Mouse (Mus musculus): ENCODE measurements at regions not wholly inside any gene's neighbourhood (a gene's known extent, or its start where the extent isn't known, plus 50 kb on each side); places are given as distances from the start of the nearest gene placed in this dataset.
A peak's percentile ranks its signal among the peaks of the same experiment; 100 is the strongest.

DNA sequence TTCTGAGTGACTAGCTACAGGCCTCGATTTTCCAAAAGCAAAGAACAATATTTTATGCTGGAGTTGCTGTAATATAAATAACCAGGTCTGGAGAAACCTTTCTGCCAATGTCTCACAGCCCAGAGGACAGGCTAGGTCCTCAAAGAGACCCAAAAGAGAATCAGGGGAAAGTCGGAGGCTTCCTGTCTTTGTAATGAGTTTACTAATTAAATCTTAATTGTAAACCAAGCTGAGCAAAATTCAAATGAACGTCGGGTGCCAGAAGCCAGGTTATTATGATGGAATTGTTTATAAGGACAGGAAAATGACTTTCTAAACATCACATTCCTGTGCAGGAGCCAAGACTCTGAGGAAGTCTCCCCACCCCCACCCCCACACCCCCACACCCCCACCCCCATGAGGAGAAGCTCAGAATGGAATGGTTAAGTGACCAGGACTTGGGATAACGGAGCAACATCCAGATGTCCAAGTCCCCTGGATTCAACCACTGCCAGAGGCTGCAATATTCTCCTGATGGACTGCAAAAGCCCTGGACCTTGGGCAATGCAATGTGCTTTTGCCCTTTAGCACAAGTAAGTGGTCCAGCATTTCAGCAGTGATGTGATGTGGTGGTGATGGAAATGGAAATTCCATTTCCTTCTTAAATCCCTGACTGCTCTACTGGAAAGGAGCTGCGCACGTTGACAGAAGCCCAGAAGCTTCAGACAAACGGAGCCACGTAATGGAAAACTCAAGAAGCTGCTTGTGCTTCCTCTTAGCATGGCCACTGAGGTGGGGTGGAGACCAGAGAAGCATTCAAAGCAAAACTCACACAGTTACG is 333.1 kb upstream of the 4930412O13Rik start:
- WGBS = 70% methylated on average over 10 of the region's 10 CpGs
- Histone ChIP-seq H3K9me3 (ENCODE audit: low read length) (no peaks in the 10 kb centered on the region), H3K27me3 (ENCODE audit: insufficient read depth, low read length) (no peaks in the 10 kb centered on the region), H3K27ac (ENCODE audit: low read depth, low read length) (no peak overlapping the region), H3K36me3 (ENCODE audit: insufficient read depth) (no peaks in the 10 kb centered on the region), H3K4me1 (ENCODE audit: insufficient read depth) (no peaks in the 10 kb centered on the region), H3K4me2 (ENCODE audit: low read depth) (no peak overlapping the region), H3K4me3 (ENCODE audit: low read depth, low read length) (no peak overlapping the region), H3K9ac (no peak overlapping the region)
- TF ChIP-seq CTCF (IDR thresholded peaks at IDR 0.05; ENCODE audit: low read depth) = no peak
- no peak for ATAC-seq
- no peak for DNase-seq

DNA sequence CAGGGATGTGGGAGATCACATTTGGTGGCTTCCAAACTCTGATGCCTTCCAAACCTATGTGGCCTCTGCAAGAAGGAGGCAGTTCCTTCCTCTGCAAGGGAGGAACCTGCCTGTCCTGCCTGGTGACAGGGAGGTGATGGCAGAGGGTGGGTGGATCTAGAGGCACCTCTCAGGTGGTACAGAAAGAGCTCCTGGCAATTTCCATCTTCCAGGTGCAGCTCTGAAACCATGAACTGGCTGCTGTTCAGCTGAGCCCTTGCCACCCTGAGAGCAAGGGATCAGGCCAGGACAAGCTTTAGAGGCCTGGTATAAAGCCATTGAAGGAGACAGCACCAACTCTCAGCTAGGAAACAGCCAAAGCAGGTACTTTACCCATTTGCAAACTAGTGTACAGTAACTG is 327.7 kb upstream of the 4930412O13Rik start:
- DNase-seq (no peak), ATAC-seq (no peak)
- H3K36me3 ChIP-seq (ENCODE audit: insufficient read depth) = no peaks in the 10 kb centered on the region
- H3K27ac ChIP-seq (ENCODE audit: low read depth, low read length) = no peak overlapping the region
- no peak for TF ChIP-seq CTCF (IDR thresholded peaks at IDR 0.05; ENCODE audit: low read depth)
- no peak overlapping the region for H3K4me3 ChIP-seq (ENCODE audit: low read depth, low read length)
- no peaks in the 10 kb centered on the region for H3K4me1 ChIP-seq (ENCODE audit: insufficient read depth)
- no peaks in the 10 kb centered on the region for H3K27me3 ChIP-seq (ENCODE audit: insufficient read depth, low read length)
- no peak overlapping the region for H3K9ac ChIP-seq
- H3K4me2 ChIP-seq (ENCODE audit: low read depth) = no peak overlapping the region
- H3K9me3 ChIP-seq (ENCODE audit: low read length) = no peaks in the 10 kb centered on the region

DNA sequence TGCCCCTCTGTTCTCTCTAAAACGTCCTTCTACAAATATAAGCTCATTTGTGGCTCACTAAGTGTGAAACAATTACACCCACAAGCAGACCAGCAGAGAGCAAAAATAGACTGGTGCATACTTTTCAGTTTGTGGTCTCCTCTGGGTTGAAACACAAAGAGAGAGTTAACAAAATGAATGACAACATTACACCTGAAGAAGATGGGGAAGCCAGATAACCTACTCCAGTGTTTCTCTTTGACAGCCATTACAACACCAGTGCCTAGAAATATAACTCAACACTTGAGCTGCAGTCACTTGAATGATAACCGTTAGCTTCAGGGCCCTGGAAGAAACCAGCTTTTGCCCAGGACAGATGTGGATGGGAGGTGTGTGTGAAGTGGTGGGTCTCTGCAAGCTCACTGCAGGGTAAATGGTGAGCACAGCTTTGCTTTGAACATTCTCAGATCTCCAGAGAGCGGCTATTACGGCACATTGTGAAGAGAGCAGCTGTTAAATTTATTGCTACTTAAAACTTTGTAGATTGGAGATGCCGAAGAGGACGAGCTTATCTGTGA is 316.5 kb upstream of the 4930412O13Rik start:
- ATAC-seq = no peak
- Histone ChIP-seq H3K4me1 (ENCODE audit: insufficient read depth) (no peaks in the 10 kb centered on the region), H3K9me3 (ENCODE audit: low read length) (no peaks in the 10 kb centered on the region), H3K27me3 (ENCODE audit: insufficient read depth, low read length) (no peaks in the 10 kb centered on the region), H3K27ac (ENCODE audit: low read depth, low read length) (no peak overlapping the region), H3K9ac (no peak overlapping the region), H3K4me3 (ENCODE audit: low read depth, low read length) (no peak overlapping the region), H3K36me3 (ENCODE audit: insufficient read depth) (no peaks in the 10 kb centered on the region), H3K4me2 (ENCODE audit: low read depth) (no peak overlapping the region)
- no peak for TF ChIP-seq CTCF (IDR thresholded peaks at IDR 0.05; ENCODE audit: low read depth)
- DNase-seq = no peak
- WGBS = 58% methylated on average over 6 of the region's 6 CpGs

DNA sequence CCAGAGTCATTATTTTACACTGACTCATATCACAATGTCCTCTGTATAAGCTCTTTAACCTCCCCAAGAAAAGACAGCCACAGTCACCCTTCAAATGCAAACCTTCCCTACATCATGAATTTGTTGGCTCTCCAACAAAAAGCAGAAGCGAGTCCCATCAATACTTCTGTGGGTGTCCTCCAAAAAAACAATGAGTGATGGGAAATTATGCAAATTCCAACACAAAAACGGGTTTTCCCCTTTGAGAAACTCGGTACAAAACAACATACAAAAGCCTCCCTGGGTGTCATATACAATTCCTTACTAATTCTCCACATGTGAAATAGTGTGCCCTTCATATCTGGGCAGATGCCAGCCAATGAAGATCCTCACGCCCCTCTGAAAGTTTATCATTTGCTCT is 311.8 kb upstream of the 4930412O13Rik start:
- 57% methylated on average over 4 of the region's 4 CpGs for WGBS
- Histone ChIP-seq H3K4me1 (ENCODE audit: insufficient read depth) (no peaks in the 10 kb centered on the region), H3K9me3 (ENCODE audit: low read length) (no peaks in the 10 kb centered on the region), H3K36me3 (ENCODE audit: insufficient read depth) (no peaks in the 10 kb centered on the region), H3K9ac (no peak overlapping the region), H3K4me2 (ENCODE audit: low read depth) (no peak overlapping the region), H3K4me3 (ENCODE audit: low read depth, low read length) (no peak overlapping the region), H3K27ac (ENCODE audit: low read depth, low read length) (no peak overlapping the region), H3K27me3 (ENCODE audit: insufficient read depth, low read length) (no peaks in the 10 kb centered on the region)
- TF ChIP-seq CTCF (IDR thresholded peaks at IDR 0.05; ENCODE audit: low read depth) = no peak
- DNase-seq (no peak), ATAC-seq (no peak)

DNA sequence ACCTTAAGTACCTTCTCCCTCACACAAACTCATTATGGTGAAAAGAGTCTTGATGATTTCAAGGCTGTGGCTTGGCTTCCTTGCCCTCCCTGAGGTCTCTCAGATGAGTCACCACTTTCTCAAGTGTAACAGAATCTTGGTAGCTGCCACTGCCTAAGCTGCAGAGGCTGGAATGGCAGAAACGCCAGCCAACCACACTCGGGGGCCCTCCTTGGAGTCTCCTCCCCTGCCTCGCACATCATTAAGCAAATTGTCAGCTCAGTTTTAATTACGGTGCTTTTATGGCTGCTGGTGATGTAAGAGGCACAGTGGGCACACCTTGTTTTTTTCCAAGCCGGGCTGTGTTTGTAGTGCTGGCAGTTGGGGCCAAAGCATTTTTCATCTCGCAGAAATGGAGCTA is 306.9 kb upstream of the 4930412O13Rik start:
- no peak overlapping the region for H3K4me2 ChIP-seq (ENCODE audit: low read depth)
- no peaks in the 10 kb centered on the region for H3K4me1 ChIP-seq (ENCODE audit: insufficient read depth)
- no peaks in the 10 kb centered on the region for H3K36me3 ChIP-seq (ENCODE audit: insufficient read depth)
- TF ChIP-seq CTCF (IDR thresholded peaks at IDR 0.05; ENCODE audit: low read depth) = no peak
- no peak overlapping the region for H3K4me3 ChIP-seq (ENCODE audit: low read depth, low read length)
- no peak overlapping the region for H3K9ac ChIP-seq
- no peaks in the 10 kb centered on the region for H3K9me3 ChIP-seq (ENCODE audit: low read length)
- DNase-seq (peak; percentile 18), ATAC-seq (peak; percentile 72)
- no peaks in the 10 kb centered on the region for H3K27me3 ChIP-seq (ENCODE audit: insufficient read depth, low read length)
- WGBS = 20% methylated on average over 6 of the region's 6 CpGs
- no peak overlapping the region for H3K27ac ChIP-seq (ENCODE audit: low read depth, low read length)

DNA sequence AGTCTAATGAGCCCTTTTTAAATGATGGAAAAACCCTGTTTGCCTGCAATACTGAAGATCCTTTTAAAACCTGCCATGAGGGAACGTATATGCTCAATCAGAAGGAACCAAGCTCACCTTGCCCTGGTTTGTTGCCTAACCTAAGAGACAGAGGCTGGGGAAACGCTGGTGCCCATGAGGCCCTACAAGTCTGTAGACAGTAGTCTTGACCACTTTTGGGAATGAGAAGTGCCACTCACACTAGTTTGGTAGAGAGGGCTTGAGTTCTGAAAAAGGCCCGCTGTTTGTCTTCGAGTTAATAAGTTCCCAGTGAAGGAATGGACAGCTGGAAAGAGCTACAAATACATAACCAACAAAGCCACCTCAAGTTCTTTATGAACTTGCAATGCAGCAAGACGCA is 306.4 kb upstream of the 4930412O13Rik start:
- Histone ChIP-seq H3K9me3 (ENCODE audit: low read length) (no peaks in the 10 kb centered on the region), H3K27me3 (ENCODE audit: insufficient read depth, low read length) (no peaks in the 10 kb centered on the region), H3K4me3 (ENCODE audit: low read depth, low read length) (no peak overlapping the region), H3K4me2 (ENCODE audit: low read depth) (no peak overlapping the region), H3K4me1 (ENCODE audit: insufficient read depth) (no peaks in the 10 kb centered on the region), H3K27ac (ENCODE audit: low read depth, low read length) (no peak overlapping the region), H3K9ac (no peak overlapping the region), H3K36me3 (ENCODE audit: insufficient read depth) (no peaks in the 10 kb centered on the region)
- no peak for DNase-seq
- 59% methylated on average over 5 of the region's 5 CpGs for WGBS
- no peak for TF ChIP-seq CTCF (IDR thresholded peaks at IDR 0.05; ENCODE audit: low read depth)
- no peak for ATAC-seq

DNA sequence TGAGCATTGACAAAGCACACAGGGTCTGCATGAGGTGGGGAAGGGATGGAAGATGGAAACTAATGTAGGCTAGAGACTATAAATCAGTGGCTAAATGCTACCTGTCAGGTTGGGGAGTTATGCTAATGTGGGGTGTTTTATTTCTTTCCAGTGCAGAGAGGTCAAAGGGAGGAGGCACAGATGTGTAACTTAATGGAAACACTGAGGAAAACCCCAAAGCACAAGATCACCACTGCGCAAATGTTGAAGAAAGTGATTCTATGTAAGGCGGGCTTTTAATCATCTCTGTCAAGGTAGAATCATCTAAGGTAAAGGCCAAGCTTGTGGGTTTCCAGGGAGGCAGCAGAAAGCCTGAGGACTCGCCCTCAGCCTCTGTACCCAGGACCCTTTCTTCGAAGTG is 303.2 kb upstream of the 4930412O13Rik start:
- no peak for TF ChIP-seq CTCF (IDR thresholded peaks at IDR 0.05; ENCODE audit: low read depth)
- H3K9ac ChIP-seq = no peak overlapping the region
- 89% methylated on average over 4 of the region's 4 CpGs for WGBS
- no peak overlapping the region for H3K4me2 ChIP-seq (ENCODE audit: low read depth)
- ATAC-seq (no peak), DNase-seq (no peak)
- no peaks in the 10 kb centered on the region for H3K36me3 ChIP-seq (ENCODE audit: insufficient read depth)
- H3K4me3 ChIP-seq (ENCODE audit: low read depth, low read length) = no peak overlapping the region
- H3K27ac ChIP-seq (ENCODE audit: low read depth, low read length) = no peak overlapping the region
- no peaks in the 10 kb centered on the region for H3K27me3 ChIP-seq (ENCODE audit: insufficient read depth, low read length)
- H3K9me3 ChIP-seq (ENCODE audit: low read length) = no peaks in the 10 kb centered on the region
- no peaks in the 10 kb centered on the region for H3K4me1 ChIP-seq (ENCODE audit: insufficient read depth)

Measured in forebrain, postnatal 0 days (tissue).